Comparison of ENCODE assay signal across 20 mouse cellular contexts in the genomic region with DNA sequence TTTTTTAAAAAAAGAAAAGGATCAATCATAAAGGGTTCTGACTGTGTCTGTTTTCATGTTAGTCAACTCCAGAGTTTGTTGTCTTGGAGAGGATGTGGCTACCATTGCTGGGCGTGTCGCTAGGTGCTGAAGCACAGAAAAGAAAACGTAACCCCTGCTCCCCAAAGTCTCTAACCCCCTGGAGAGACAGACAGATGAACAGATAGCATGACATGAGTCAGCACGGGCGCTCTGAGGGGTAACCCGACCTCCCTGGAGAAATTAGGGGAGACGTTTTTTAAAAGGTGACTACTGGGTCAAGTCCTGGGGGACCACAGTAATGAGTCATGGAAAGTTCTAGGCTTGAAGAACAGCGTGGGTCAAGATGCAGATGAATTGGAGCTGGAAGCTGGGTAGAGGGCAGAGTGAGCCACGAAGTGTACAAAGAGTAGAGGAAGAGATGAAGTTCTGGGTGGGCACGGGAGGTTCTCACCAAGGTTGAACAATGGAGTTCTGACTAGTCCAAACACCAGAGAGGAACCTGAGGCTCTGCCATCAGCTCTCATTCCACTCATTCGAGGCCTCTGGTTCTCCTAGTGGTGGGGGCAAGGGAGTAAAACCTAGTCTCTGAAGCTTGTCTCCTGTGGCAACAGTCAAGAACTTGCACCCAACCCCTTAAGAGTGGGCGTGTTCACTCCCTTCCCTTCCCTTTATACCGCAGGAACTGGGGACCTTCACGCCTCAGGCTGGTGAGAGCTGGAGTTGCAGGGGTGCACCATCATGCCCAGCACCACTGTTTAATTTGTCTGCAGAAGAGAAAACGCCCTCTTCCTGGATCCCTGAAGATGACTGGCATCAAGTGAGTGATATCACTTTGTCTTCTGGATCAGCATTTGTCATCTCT. TPM values are rescaled to one million over a fixed set of nuclear protein-coding genes. Genes with fewer than 3 reads are reported as not detected.
A peak's percentile ranks its signal among the peaks of the same experiment; 100 is the strongest.
DNase-seq lines count a peak whose midpoint lies in the region; ATAC-seq lines count a peak whose summit lies in the region.
"Had no signal": no experiment of that assay in that cellular context is flagged by ENCODE, and none has a peak within 500 bp of the region (broad histone marks: within the 10 kb centered on the region; RNA-seq: fewer than 3 reads in every experiment).

A gene (plus strand): TSS at position 718 of the 883 bp plus-strand sequence.

- WGBS in macrophage (ENCODE audit: missing documents): 88% methylated on average over 15 of the region's 15 CpGs
- WGBS in forebrain, embryonic 16.5 days: 84% methylated on average over 15 of the region's 15 CpGs
- whole genome bisulfite sequencing in intestine, embryonic 16.5 days: 80% methylated on average over 15 of the region's 15 CpGs

- H3K4me2 ChIP-seq in forebrain, embryonic 16.5 days (ENCODE audit: low read length): no peak within 1 kb of the TSS
- no peak within 1 kb of the TSS for H3K4me2 ChIP-seq in intestine, embryonic 16.5 days (ENCODE audit: low read depth, low read length)
- H3K4me2 ChIP-seq: forebrain, embryonic 13.5 days; liver, embryonic 11.5 days; lung, embryonic 14.5 days; neural tube, embryonic 13.5 days; stomach, embryonic 15.5 days had no signal

- no peaks in the 10 kb centered on the region for H3K4me1 ChIP-seq in forebrain, embryonic 16.5 days (replicated peaks; ENCODE audit: control insufficient read depth, insufficient read depth, low read length)
- no peaks in the 10 kb centered on the region for H3K4me1 ChIP-seq in intestine, embryonic 16.5 days (ENCODE audit: control insufficient read depth, insufficient read depth, low read length)
- H3K4me1 ChIP-seq: forebrain, embryonic 13.5 days; neural tube, embryonic 13.5 days; stomach, embryonic 15.5 days had no signal

- no peak within 1 kb of the TSS for H3K4me3 ChIP-seq in macrophage (ENCODE audit: inconsistent target)
- no peak within 1 kb of the TSS for H3K4me3 ChIP-seq in forebrain, embryonic 16.5 days (replicated peaks; ENCODE audit: low read length)
- H3K4me3 ChIP-seq in intestine, embryonic 16.5 days (ENCODE audit: low read length): no peak within 1 kb of the TSS
- H3K4me3 ChIP-seq: embryonic facial prominence, embryonic 10.5 days; forebrain, embryonic 13.5 days; layer of hippocampus, adult 2 months; limb, embryonic 10.5 days; neural tube, embryonic 13.5 days; stomach, embryonic 15.5 days had no signal

- DNase-seq in thymus, postnatal 0 days (ENCODE audit: low spot score): peak; percentile 20
- no peak for DNase-seq in thymus, postnatal 4 days
- peak; percentile 25 for DNase-seq in R1 (ENCODE audit: low read depth, low spot score)
- DNase-seq in splenic B cell, adult 2 months (ENCODE audit: low read depth, low spot score): peak; percentile 61
- no peak for DNase-seq in adrenal gland, adult 18-20 months (ENCODE audit: low spot score in 2 of 2)
- DNase-seq: cerebellum, adult 11 months; lung, embryonic 14.5 days; right cerebral cortex, postnatal 4 days had no signal

- no peak within 1 kb of the TSS for H3K9ac ChIP-seq in forebrain, embryonic 16.5 days (replicated peaks; ENCODE audit: low read depth, low read length)
- no peak within 1 kb of the TSS for H3K9ac ChIP-seq in intestine, embryonic 16.5 days (ENCODE audit: low read depth, low read length)
- H3K9ac ChIP-seq: forebrain, embryonic 13.5 days; lung, embryonic 14.5 days; neural tube, embryonic 13.5 days; stomach, embryonic 15.5 days had no signal

- no peak for ATAC-seq in forebrain, embryonic 16.5 days
- ATAC-seq in intestine, embryonic 16.5 days: no peak
- ATAC-seq: forebrain, embryonic 13.5 days; midbrain, embryonic 16.5 days; Patski had no signal

- H3K27me3 ChIP-seq in splenic B cell, adult 2 months (ENCODE audit: control insufficient read depth, insufficient read depth, low read length, poor library complexity, severe bottlenecking): no peaks in the 10 kb centered on the region
- no peaks in the 10 kb centered on the region for H3K27me3 ChIP-seq in forebrain, embryonic 16.5 days (replicated peaks; ENCODE audit: control insufficient read depth, insufficient read depth, low read length)
- no peaks in the 10 kb centered on the region; the same call in 1 of the 2 replicates for H3K27me3 ChIP-seq in intestine, embryonic 16.5 days (replicated peaks; ENCODE audit: control insufficient read depth, insufficient read depth, low read length)
- H3K27me3 ChIP-seq: forebrain, embryonic 13.5 days; neural tube, embryonic 13.5 days; Patski had no signal

- H3K9me3 ChIP-seq in forebrain, embryonic 16.5 days (ENCODE audit: control insufficient read depth, low read length): no peaks in the 10 kb centered on the region
- no peaks in the 10 kb centered on the region for H3K9me3 ChIP-seq in intestine, embryonic 16.5 days (ENCODE audit: control insufficient read depth, low read length)
- H3K9me3 ChIP-seq: embryonic facial prominence, embryonic 10.5 days; forebrain, embryonic 13.5 days; limb, embryonic 10.5 days; neural tube, embryonic 13.5 days; stomach, embryonic 15.5 days had no signal

- H3K27ac ChIP-seq in macrophage: no peak within 1 kb of the TSS
- H3K27ac ChIP-seq in forebrain, embryonic 16.5 days (ENCODE audit: low read length): no peak within 1 kb of the TSS
- no peak within 1 kb of the TSS for H3K27ac ChIP-seq in intestine, embryonic 16.5 days (ENCODE audit: low read length)
- H3K27ac ChIP-seq: embryonic facial prominence, embryonic 10.5 days; forebrain, embryonic 13.5 days; layer of hippocampus, adult 2 months; limb, embryonic 10.5 days; neural tube, embryonic 13.5 days; stomach, embryonic 15.5 days had no signal

- H3K36me3 ChIP-seq in macrophage (ENCODE audit: inconsistent target): no peaks in the 10 kb centered on the region
- H3K36me3 ChIP-seq in splenic B cell, adult 2 months (ENCODE audit: control insufficient read depth, insufficient read depth, low read length, poor library complexity, severe bottlenecking): no peaks in the 10 kb centered on the region
- H3K36me3 ChIP-seq in forebrain, embryonic 16.5 days (ENCODE audit: control insufficient read depth, insufficient read depth): no peaks in the 10 kb centered on the region
- H3K36me3 ChIP-seq in intestine, embryonic 16.5 days (ENCODE audit: control insufficient read depth, insufficient read depth, low read length): no peaks in the 10 kb centered on the region
- H3K36me3 ChIP-seq: embryonic facial prominence, embryonic 10.5 days; limb, embryonic 10.5 days; neural tube, embryonic 13.5 days; stomach, embryonic 15.5 days had no signal

- H3K79me2 ChIP-seq in macrophage (ENCODE audit: inconsistent target): peaks cover 19% of the 10 kb centered on the region

RNA-seq across cellular contexts. Expression of the gene that starts here (rescaled TPM):
- polyA plus RNA-seq in thymus, postnatal 0 days (2015; fragmentation: Nextera tagmentation; extraction: Ambion mirVana): 2.4 and 3.3 TPM in 2 replicates
- total RNA-seq in macrophage (2018; cell fraction: chromatin; rRNA removed): 100 to 1,000 TPM; 207 to 998 (median 456) TPM
- total RNA-seq in macrophage (2018; cell fraction: cytosol; rRNA removed): 1,000 to 10,000 TPM in 1 of 26 experiments, 100 to 1,000 TPM in 25; 372 to 1,028 (median 651) TPM
- 1,000 to 10,000 TPM in 8 of 26 experiments, 100 to 1,000 TPM in 18; 401 to 1,189 (median 870) TPM for total RNA-seq in macrophage (2018; cell fraction: nucleus; rRNA removed)
- 344 to 583 TPM (median 414 TPM) in 3 replicates for polyA plus RNA-seq in macrophage (2018)
- 0.25 and 0.57 TPM in 2 replicates for polyA plus RNA-seq in forebrain, embryonic 16.5 days (2015; fragmentation: Nextera tagmentation; extraction: Ambion mirVana)
- polyA plus RNA-seq in intestine, embryonic 16.5 days (2015; fragmentation: Nextera tagmentation; extraction: Ambion mirVana): 0.48 and 0.56 TPM in 2 replicates
- 1 to 10 TPM; 3.1 to 6.5 TPM for total RNA-seq in adrenal gland, adult 18-20 months (2021)

Comparison
In these comparisons a context has a peak if more than half of its experiments do, and no peak if none do; other contexts are left out.
1. RNA of the gene that starts here (polyA plus RNA-seq): 344 to 583 TPM in macrophage; 2.4 to 3.3 TPM in thymus, postnatal 0 days, 0.48 to 0.56 TPM in intestine, embryonic 16.5 days and 0.25 to 0.57 TPM in forebrain, embryonic 16.5 days; every median in the first group is over 10 times any median in the second.
2. DNase-seq: peak in thymus, postnatal 0 days (single experiment), R1 (single experiment) and splenic B cell, adult 2 months (single experiment); none in thymus, postnatal 4 days (single experiment) and adrenal gland, adult 18-20 months (0 of 2).